Mouse (Mus musculus) liver, embryonic 16.5 days (tissue): ENCODE data around the gene Tjp2. TPM values are rescaled to one million over a fixed set of nuclear protein-coding genes. Genes with fewer than 3 reads are reported as not detected.

Experiments used
- ATAC-seq: fragments of 200-750 bp; cut with Nextera tagmentation; 2 replicates; pipeline ENCODE4 v1.8.0; 2017; ENCODE audit warnings: low read depth, mild to moderate bottlenecking, moderate number of reproducible peaks, moderate library complexity
- H3K27ac ChIP-seq: fragments of 300-500 bp; sonication (generic); 2 replicates; pipeline ENCODE4 v1.5.1; 2014; ENCODE audit warnings: mild to moderate bottlenecking, low read length
- H3K27me3 ChIP-seq: fragments of 300-500 bp; sonication (generic); 2 replicates; pipeline ENCODE4 v1.6.1; 2014; ENCODE audit warnings: low read depth, low read length, mixed read lengths; ENCODE audit not compliant: control insufficient read depth, insufficient read depth
- H3K36me3 ChIP-seq: fragments of 300-500 bp; sonication (generic); 2 replicates; pipeline ENCODE4 v1.6.1; 2014; ENCODE audit warnings: mild to moderate bottlenecking; ENCODE audit not compliant: control insufficient read depth, insufficient read depth
- H3K4me1 ChIP-seq: fragments of 300-500 bp; sonication (generic); 2 replicates; pipeline ENCODE4 v1.6.1; 2014; ENCODE audit warnings: low read depth, low read length, mixed read lengths; ENCODE audit not compliant: control insufficient read depth
- H3K4me2 ChIP-seq: fragments of 300-500 bp; sonication (generic); 2 replicates; pipeline ENCODE4 v1.6.1; 2014; ENCODE audit warnings: low read depth, low read length, mixed read lengths
- H3K4me3 ChIP-seq: fragments of 300-500 bp; sonication (generic); 2 replicates; pipeline ENCODE4 v1.5.1; 2014; ENCODE audit warnings: low read depth, mild to moderate bottlenecking, low read length
- H3K9ac ChIP-seq: fragments of 300-500 bp; sonication (generic); 2 replicates; pipeline ENCODE4 v1.6.1; 2014; ENCODE audit warnings: low read depth, low read length
- H3K9me3 ChIP-seq: fragments of 300-500 bp; sonication (generic); replicated peaks from 2 replicates; pipeline ENCODE4 v1.6.1; 2016; ENCODE audit warnings: low read length; ENCODE audit not compliant: control insufficient read depth
- WGBS: fragments of 180-500 bp; shearing (Covaris S2); extraction: QIAGEN DNeasy Blood & Tissue Kit; methylation state at CpG from one replicate; pipeline ENCODE4 v1.1.7; 2014; ENCODE audit not compliant: insufficient replicate concordance; 5-methylcytosine and 5-hydroxymethylcytosine counted together
- polyA plus RNA-seq: library from polyadenylated mRNA; unstranded; fragments of >200 nt; fragmentation: Nextera tagmentation; extraction: Ambion mirVana; gene quantifications from 2 replicates; pipeline ENCODE4 v1.2.1, GENCODE M21; 2015

The Tjp2 gene
- polyA plus RNA-seq, 1 experiment from 2014 or later: 6.6 TPM

DNA sequence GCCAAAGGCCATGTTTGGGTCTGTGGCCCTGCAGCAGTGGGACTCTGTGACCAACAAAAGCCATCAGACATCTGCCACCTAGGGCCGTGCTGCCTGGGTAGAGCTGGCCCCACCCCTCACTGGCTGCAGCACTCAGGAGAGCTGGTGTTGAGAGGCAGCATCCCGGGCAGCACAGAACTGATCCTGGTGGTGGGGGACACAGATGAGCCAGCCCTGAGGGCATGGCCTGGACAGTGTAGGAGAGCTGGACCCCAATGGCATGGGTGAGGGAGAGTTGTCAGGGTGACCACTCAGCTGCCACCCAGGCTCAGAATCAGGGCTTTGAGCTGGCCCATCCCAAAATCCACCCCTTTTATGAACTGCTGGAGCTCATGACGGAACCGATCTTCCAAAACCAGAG is 87.4 kb downstream of the Tjp2 start:
- Histone ChIP-seq H3K27ac (no peak overlapping the region), H3K27me3 (no peaks in the 10 kb centered on the region), H3K4me3 (no peak overlapping the region), H3K4me2 (no peak overlapping the region), H3K36me3 (no peaks in the 10 kb centered on the region), H3K9ac (no peak overlapping the region), H3K4me1 (no peaks in the 10 kb centered on the region), H3K9me3 (no peaks in the 10 kb centered on the region)
- WGBS: 67% methylated on average over 4 of the region's 4 CpGs
- ATAC-seq: no peak

DNA sequence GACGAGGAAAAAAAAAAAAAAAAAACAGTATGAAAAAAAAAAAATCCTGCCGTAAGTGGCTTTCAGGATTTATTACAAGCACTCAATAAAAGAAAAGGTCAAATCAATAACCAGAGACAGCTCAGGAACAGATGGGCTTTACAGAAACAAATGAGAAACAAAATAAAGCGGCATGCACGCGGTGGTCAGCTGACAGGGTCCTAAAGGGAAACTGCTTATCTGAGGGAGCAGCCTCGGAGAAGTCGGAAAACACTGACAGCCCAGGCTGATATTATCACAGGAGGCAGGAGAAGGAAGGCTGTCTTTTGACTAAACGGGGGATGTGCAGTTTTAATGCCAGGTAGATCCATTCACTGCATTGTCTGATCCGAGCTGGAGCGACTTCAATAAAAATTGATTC is 89.8 kb downstream of the Tjp2 start:
- whole genome bisulfite sequencing: 21% methylated on average over 10 of the region's 10 CpGs
- Histone ChIP-seq H3K36me3 (peaks cover 7% of the 10 kb centered on the region), H3K9ac (no peak overlapping the region), H3K4me2 (no peak overlapping the region; the same call in 1 of the 2 replicates), H3K4me3 (no peak overlapping the region), H3K27me3 (no peaks in the 10 kb centered on the region), H3K4me1 (no peaks in the 10 kb centered on the region), H3K27ac (no peak overlapping the region), H3K9me3 (no peaks in the 10 kb centered on the region)
- no peak for ATAC-seq

DNA sequence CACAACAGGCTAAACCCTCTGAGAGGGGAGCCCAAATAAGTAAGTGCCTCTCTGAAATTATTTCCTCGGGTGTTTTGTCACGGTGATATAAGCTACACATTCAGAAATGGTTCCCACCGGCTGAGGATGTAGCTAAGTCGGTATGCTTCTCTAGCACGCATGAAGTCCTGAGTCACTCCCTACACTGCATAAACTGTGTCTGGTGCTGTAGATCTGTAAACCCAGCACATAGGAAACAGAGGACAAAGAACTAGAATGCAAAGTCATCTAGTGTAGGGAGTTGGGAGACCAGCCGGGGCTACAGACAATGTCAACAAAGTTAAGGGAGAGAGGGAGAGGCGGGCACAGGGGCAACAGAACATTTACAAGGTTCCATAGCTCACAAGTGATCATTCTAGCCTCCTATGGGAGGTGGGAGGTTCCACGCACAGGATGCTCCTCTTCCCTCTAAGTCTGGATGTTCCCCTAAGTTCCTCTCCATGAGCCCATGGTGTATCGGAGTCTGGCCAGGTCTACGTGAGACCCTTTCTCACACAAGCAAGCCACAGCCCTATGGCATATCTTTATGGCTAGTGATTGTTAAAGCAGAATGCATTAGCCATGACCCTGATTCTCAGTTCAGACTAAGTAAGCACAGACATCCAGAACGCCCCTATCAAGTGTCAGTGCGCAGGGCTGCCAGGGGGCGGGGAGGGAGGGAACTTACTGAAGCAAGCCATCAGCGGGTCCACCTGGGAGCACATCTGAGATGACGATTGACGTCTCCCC is 90.5 kb downstream of the Tjp2 start:
- Histone ChIP-seq H3K9ac (no peak overlapping the region), H3K4me1 (no peaks in the 10 kb centered on the region), H3K4me2 (no peak overlapping the region; the same call in 1 of the 2 replicates), H3K9me3 (no peaks in the 10 kb centered on the region), H3K36me3 (peaks cover 7% of the 10 kb centered on the region), H3K27ac (no peak overlapping the region), H3K4me3 (no peak overlapping the region), H3K27me3 (no peaks in the 10 kb centered on the region)
- 55% methylated on average over 16 of the region's 16 CpGs for WGBS
- no peak for ATAC-seq

DNA sequence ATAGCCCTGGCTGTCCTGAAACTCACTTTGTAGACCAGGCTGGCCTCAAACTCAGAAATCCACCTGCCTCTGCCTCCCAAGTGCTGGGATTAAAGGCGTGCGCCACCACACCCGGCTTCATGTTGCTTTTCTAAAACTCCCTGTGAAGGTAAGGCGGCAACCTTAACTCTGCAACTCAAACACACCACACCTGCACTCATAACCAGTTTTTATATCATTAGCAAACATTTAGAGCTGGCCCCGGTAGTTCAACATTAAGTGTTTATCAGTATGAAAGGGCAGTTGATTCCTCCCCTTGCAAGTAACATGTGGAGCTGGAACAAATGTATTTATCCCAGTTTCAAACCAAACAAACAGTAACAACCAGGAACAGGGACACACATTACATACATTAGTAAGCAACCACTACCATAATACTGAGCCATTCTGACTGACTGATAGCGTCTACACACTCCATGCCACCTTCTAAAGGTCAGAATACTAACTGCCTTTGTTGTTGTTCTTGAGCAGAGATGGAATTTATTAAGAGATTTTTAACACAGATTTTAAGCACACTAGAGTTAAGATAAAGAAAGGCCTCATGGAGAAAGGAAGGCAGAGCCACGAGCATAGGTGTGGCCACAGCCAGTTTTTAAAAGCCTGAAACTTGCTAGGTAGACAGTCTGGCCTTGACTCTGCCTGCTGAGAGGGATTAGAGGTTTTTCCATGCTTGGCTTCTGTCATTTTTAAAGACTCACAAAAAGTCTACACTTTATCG is 101.1 kb downstream of the Tjp2 start:
- 74% methylated on average over 8 of the region's 8 CpGs for WGBS
- Histone ChIP-seq H3K27ac (no peak overlapping the region), H3K4me1 (no peaks in the 10 kb centered on the region), H3K4me3 (no peak overlapping the region), H3K27me3 (no peaks in the 10 kb centered on the region), H3K36me3 (no peaks in the 10 kb centered on the region), H3K9me3 (no peaks in the 10 kb centered on the region), H3K4me2 (no peak overlapping the region), H3K9ac (no peak overlapping the region)
- ATAC-seq: no peak

DNA sequence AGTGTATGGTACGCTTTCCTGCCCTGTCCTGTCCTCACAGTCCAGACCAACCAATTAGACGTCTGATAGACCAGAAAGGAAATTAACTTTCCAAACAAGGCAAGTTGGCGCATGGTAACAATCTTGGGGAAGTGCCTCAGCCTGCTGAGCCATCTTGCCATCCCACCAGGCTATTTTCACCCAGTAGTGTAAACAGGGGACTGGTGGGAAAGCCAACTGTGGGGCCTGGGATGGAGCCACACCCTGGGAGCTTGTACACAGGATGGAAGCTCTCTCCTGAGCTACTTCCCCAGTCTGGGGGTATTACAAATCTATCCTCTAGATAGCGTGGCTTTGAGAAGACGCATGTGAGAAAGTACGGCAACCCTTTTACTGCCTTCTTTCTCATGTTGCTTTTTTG is 101.7 kb downstream of the Tjp2 start:
- no peak for ATAC-seq
- no peaks in the 10 kb centered on the region for H3K36me3 ChIP-seq
- WGBS: 70% methylated on average over 6 of the region's 6 CpGs
- H3K9ac ChIP-seq: no peak overlapping the region
- H3K9me3 ChIP-seq: no peaks in the 10 kb centered on the region
- H3K4me2 ChIP-seq: no peak overlapping the region
- H3K27me3 ChIP-seq: no peaks in the 10 kb centered on the region
- H3K4me3 ChIP-seq: no peak overlapping the region
- no peak overlapping the region for H3K27ac ChIP-seq
- no peaks in the 10 kb centered on the region for H3K4me1 ChIP-seq

DNA sequence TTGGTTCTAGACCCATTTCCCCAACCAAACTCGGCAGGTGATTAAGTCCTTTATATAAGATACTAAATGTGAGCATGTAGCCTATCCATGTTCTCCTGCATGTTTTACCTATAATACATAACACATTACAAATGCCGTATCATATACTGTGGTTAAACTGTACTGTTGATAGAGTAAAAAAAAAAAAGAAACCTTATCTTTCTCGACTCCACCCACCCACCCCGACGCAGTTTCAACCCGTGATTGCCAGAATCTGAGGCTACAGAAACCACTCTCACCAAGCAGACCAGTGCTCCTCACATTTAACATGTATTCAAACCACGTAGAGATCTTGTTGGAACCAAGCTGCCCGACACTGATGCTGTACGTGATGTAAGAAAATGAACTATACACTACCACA is 102.2 kb downstream of the Tjp2 start:
- WGBS: 39% methylated on average over 9 of the region's 9 CpGs
- Histone ChIP-seq H3K36me3 (no peaks in the 10 kb centered on the region), H3K27ac (no peak overlapping the region), H3K9me3 (no peaks in the 10 kb centered on the region), H3K4me3 (no peak overlapping the region), H3K27me3 (no peaks in the 10 kb centered on the region), H3K4me2 (no peak overlapping the region), H3K9ac (no peak overlapping the region), H3K4me1 (no peaks in the 10 kb centered on the region)
- ATAC-seq: no peak

DNA sequence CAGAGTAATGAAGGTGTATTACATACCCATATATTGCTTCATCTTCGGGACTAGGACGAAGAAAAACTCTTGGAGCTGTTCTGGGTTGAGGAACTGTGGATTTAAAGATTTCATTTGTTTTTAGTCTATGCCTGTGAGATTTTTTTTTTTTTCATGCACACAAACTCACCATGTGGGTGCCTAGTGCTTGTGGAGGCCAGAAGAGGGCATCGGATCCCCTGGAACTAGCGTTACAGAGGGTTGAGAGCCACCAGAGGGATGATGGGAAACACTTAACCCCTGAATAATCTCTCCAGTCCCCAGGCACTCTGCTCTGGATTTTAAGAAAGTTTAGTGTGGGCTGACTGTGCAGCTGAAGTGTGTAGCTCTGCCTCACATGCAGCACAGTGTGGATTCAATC is 104.0 kb downstream of the Tjp2 start:
- Histone ChIP-seq H3K4me3 (no peak overlapping the region), H3K4me2 (no peak overlapping the region), H3K9ac (no peak overlapping the region), H3K9me3 (no peaks in the 10 kb centered on the region), H3K27me3 (no peaks in the 10 kb centered on the region), H3K4me1 (no peaks in the 10 kb centered on the region), H3K27ac (no peak overlapping the region), H3K36me3 (peaks cover 2% of the 10 kb centered on the region)
- 64% methylated on average over 4 of the region's 4 CpGs for WGBS
- ATAC-seq: no peak

DNA sequence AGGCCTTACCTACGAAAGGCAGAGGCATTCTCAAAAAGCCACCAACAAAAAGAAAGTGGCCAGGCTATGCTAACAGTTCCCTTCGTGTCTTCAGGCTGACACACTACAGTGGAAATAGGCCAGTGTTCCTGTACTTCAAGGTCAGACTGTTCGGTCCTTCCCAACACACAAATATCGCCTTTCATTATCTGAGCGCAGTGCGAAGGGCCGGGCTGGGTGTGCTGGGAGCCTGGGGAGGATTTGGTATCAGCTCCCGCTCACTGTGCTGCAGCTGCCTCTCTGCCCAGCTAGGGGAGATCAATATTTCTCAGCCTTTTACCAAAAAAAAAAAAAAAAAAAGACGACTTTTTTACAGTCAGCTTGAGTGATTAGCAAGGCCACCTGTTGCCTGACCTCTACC is 106.1 kb downstream of the Tjp2 start:
- Histone ChIP-seq H3K4me2 (no peak overlapping the region), H3K9me3 (no peaks in the 10 kb centered on the region), H3K4me3 (no peak overlapping the region), H3K27ac (no peak overlapping the region), H3K36me3 (peaks cover 12% of the 10 kb centered on the region), H3K4me1 (no peaks in the 10 kb centered on the region), H3K9ac (no peak overlapping the region), H3K27me3 (no peaks in the 10 kb centered on the region)
- 71% methylated on average over 9 of the region's 9 CpGs for WGBS
- no peak for ATAC-seq

DNA sequence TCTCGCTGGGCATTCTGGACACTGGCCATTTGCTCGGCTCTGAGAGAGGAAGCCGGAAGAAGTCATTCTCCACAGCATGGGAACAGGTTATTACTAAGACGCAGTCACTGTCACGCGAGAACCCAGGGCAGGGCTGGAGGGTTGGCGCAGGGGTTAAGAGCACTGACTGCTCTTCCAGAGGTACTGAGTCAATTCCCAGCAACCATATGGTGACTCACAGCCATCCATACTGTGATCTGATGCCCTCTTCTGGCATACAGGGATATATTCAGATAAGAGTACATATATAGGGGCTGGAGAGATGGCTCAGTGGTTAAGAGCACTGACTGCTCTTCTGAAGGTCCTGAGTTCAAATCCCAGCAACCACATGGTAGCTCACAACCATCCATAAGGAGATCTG is 113.2 kb downstream of the Tjp2 start:
- Histone ChIP-seq H3K4me2 (no peak overlapping the region), H3K9me3 (no peaks in the 10 kb centered on the region), H3K4me1 (no peaks in the 10 kb centered on the region), H3K36me3 (peaks cover 50% of the 10 kb centered on the region), H3K27ac (no peak overlapping the region), H3K9ac (no peak overlapping the region), H3K27me3 (no peaks in the 10 kb centered on the region), H3K4me3 (no peak overlapping the region)
- ATAC-seq: no peak
- 82% methylated on average over 7 of the region's 7 CpGs for WGBS
